ENCODE assay signal across 20 mouse cellular contexts in genomic region chr9:71804116-71804515, GRCm38 (mm10). TPM values are rescaled to one million over a fixed set of nuclear protein-coding genes. Genes with fewer than 3 reads are reported as not detected.
DNase-seq lines count a peak whose midpoint lies in the region; TF ChIP-seq lines count a peak whose summit lies in the region.
"Had no signal": no experiment of that assay in that cellular context is flagged by ENCODE, and none has a peak within 500 bp of the region (broad histone marks: within the 10 kb centered on the region; RNA-seq: fewer than 3 reads in every experiment).

No protein-coding gene starts in this region.

- TF ChIP-seq POLR2A in kidney, adult 2 months (IDR thresholded peaks at IDR 0.05; ENCODE audit: low read depth, low read length), result no peak

- peak; percentile 27 for DNase-seq in embryo, embryonic 10 days (ENCODE audit: low spot score)
- DNase-seq in embryo, embryonic 9.5 days (ENCODE audit: extremely low spot score), result no peak
- peak; percentile 29 for DNase-seq in kidney, adult 2 months
- no peak for DNase-seq in kidney, adult 18-20 months
- peak; percentile 39 for DNase-seq in embryo, embryonic 10.5 days (ENCODE audit: low spot score)
- DNase-seq in mesoderm, embryonic 11.5 days (ENCODE audit: low read depth, low spot score), result peak; percentile 46
- DNase-seq in left cerebral cortex, postnatal 25 days (ENCODE audit: low spot score in 2 of 2), result no peak
- DNase-seq: adrenal gland, postnatal 14 days; cerebellum, adult 11-12 months; cerebellum, postnatal 10 days; forebrain, postnatal 0 days; gastrocnemius, adult 2 months; gastrocnemius, postnatal 25 days had no signal

- H3K27ac ChIP-seq in kidney, adult 2 months (ENCODE audit: insufficient read depth, low read depth, low read length), result no peak overlapping the region; the same call in 1 of the 2 replicates
- H3K27ac ChIP-seq: embryonic facial prominence, embryonic 15.5 days; forebrain, embryonic 12.5 days; gastrocnemius, adult 2 months; hindbrain, embryonic 10.5 days; hindbrain, embryonic 15.5 days had no signal

- intact Hi-C loops in left cerebral cortex, postnatal 25 days (cut with DNase I), result no loop called here

- TF ChIP-seq CTCF in kidney, adult 2 months (conservative IDR thresholded peaks at IDR 0.05; ENCODE audit: insufficient read depth, insufficient read length, low read depth, low read length), result no peak

- WGBS in kidney, adult 2 months, result 34% methylated on average over 6 of the region's 6 CpGs

- no peaks in the 10 kb centered on the region for H3K36me3 ChIP-seq in kidney, adult 2 months (ENCODE audit: control insufficient read depth, insufficient read depth, low read length)
- H3K36me3 ChIP-seq: embryonic facial prominence, embryonic 15.5 days; forebrain, embryonic 12.5 days; hindbrain, embryonic 10.5 days; hindbrain, embryonic 15.5 days had no signal

- H3K27me3 ChIP-seq in kidney, adult 2 months (replicated peaks; ENCODE audit: control insufficient read depth, insufficient read depth, low read length), result no peaks in the 10 kb centered on the region
- H3K27me3 ChIP-seq: embryonic facial prominence, embryonic 15.5 days; hindbrain, embryonic 15.5 days; Patski had no signal

- no peak overlapping the region for H3K4me3 ChIP-seq in kidney, adult 2 months (ENCODE audit: insufficient read depth, low read depth, low read length)
- H3K4me3 ChIP-seq: embryonic facial prominence, embryonic 15.5 days; forebrain, embryonic 12.5 days; gastrocnemius, adult 2 months; hindbrain, embryonic 10.5 days; hindbrain, embryonic 15.5 days had no signal

- no peaks in the 10 kb centered on the region for H3K4me1 ChIP-seq in kidney, adult 2 months (ENCODE audit: control insufficient read depth, insufficient read depth, low read length)
- H3K4me1 ChIP-seq: hindbrain, embryonic 15.5 days had no signal

RNA-seq across cellular contexts. Expression of gene Cgnl1, which starts 32.7 kb away (rescaled TPM):
- 86.3 and 105 TPM in 2 replicates for polyA plus RNA-seq in kidney, adult 2 months (2012; rRNA removed)
- total RNA-seq in left cerebral cortex, postnatal 25 days (2021), result 10 to 100 TPM; 10.1 to 10.6 TPM
- total RNA-seq: granulocyte monocyte progenitor cell, adult 5-6 weeks had no signal
- polyA plus RNA-seq: activated CD4-positive, CD25-positive, alpha-beta regulatory T cell, adult 4 months had no signal

Comparison
In these comparisons a context has a peak if more than half of its experiments do, and no peak if none do; other contexts are left out.
1. DNase-seq: peak in embryo, embryonic 10 days (single experiment), kidney, adult 2 months (single experiment), embryo, embryonic 10.5 days (single experiment) and mesoderm, embryonic 11.5 days (single experiment); none in embryo, embryonic 9.5 days (single experiment), kidney, adult 18-20 months (single experiment) and left cerebral cortex, postnatal 25 days (0 of 2).